Mouse (Mus musculus) forebrain, embryonic 11.5 days (tissue): ENCODE results near the gene Ttc22. TPM values are rescaled to one million over a fixed set of nuclear protein-coding genes. Genes with fewer than 3 reads are reported as not detected.

ENCODE experiments used
- ATAC-seq: fragments of 200-750 bp; cut with Nextera tagmentation; replicated peaks from 2 replicates; pipeline ENCODE4 v1.8.0; 2017; ENCODE audit warnings: moderate TSS enrichment; ENCODE audit not compliant: low FRiP score
- DNase-seq: peaks from one replicate; pipeline ENCODE4 v3.0.0-alpha.2; 2017; ENCODE audit warnings: low spot score
- H3K27ac ChIP-seq: fragments of 300-500 bp; sonication (generic); 2 replicates; pipeline ENCODE4 v1.5.1; 2014; ENCODE audit warnings: low read depth, low read length
- H3K27me3 ChIP-seq: fragments of 300-500 bp; sonication (generic); 2 replicates; pipeline ENCODE4 v1.6.1; 2014; ENCODE audit warnings: mild to moderate bottlenecking, low read length, mixed read lengths; ENCODE audit not compliant: control insufficient read depth, insufficient read depth
- H3K36me3 ChIP-seq: fragments of 300-500 bp; sonication (generic); 2 replicates; pipeline ENCODE4 v1.6.1; 2014; ENCODE audit warnings: mild to moderate bottlenecking, low read length, moderate library complexity, mixed read lengths; ENCODE audit not compliant: control insufficient read depth, insufficient read depth
- H3K4me1 ChIP-seq: fragments of 300-500 bp; sonication (generic); replicated peaks from 2 replicates; pipeline ENCODE4 v1.6.1; 2014; ENCODE audit warnings: low read length, mixed read lengths; ENCODE audit not compliant: control insufficient read depth, insufficient read depth
- H3K4me2 ChIP-seq: fragments of 300-500 bp; sonication (generic); 2 replicates; pipeline ENCODE4 v1.6.1; 2014; ENCODE audit warnings: low read depth, mild to moderate bottlenecking, low read length, moderate library complexity, mixed read lengths; ENCODE audit not compliant: severe bottlenecking
- H3K4me3 ChIP-seq: fragments of 300-500 bp; sonication (generic); 2 replicates; pipeline ENCODE4 v1.5.1; 2014; ENCODE audit warnings: low read depth, low read length
- H3K9ac ChIP-seq: fragments of 300-500 bp; sonication (generic); 2 replicates; pipeline ENCODE4 v1.6.1; 2014; ENCODE audit warnings: low read length
- H3K9me3 ChIP-seq: fragments of 300-500 bp; sonication (generic); 2 replicates; pipeline ENCODE4 v1.6.1; 2016; ENCODE audit warnings: low read length, mixed read lengths; ENCODE audit not compliant: control insufficient read depth
- WGBS: fragments of 180-500 bp; shearing (Covaris S2); extraction: QIAGEN DNeasy Blood & Tissue Kit; methylation state at CpG from one replicate; pipeline ENCODE4 v1.1.7; 2014; 5-methylcytosine and 5-hydroxymethylcytosine counted together
- polyA plus RNA-seq: library from polyadenylated mRNA; unstranded; fragments of >200 nt; fragmentation: Nextera tagmentation; extraction: Ambion mirVana; gene quantifications from 2 replicates; pipeline ENCODE4 v1.2.1, GENCODE M21; 2014

Ttc22 gene
- polyA plus RNA-seq, 1 experiment from 2014 or later = 0.07 TPM

- ATAC-seq (no peak), DNase-seq (no peak)
- Histone ChIP-seq H3K27ac (no peak overlapping the region), H3K27me3 (no peaks in the 10 kb centered on the region), H3K9me3 (no peaks in the 10 kb centered on the region), H3K4me1 (no peaks in the 10 kb centered on the region), H3K4me3 (no peak overlapping the region), H3K4me2 (no peak overlapping the region), H3K36me3 (no peaks in the 10 kb centered on the region), H3K9ac (no peak overlapping the region)
- WGBS = 65% methylated on average over 9 of the region's 9 CpGs
Observed at GRCm38 (mm10) chr4:106634086-106634479, 11.9 kb downstream of the Ttc22 start.

- Histone ChIP-seq H3K4me3 (no peak overlapping the region), H3K27me3 (no peaks in the 10 kb centered on the region), H3K9ac (no peak overlapping the region), H3K9me3 (no peaks in the 10 kb centered on the region), H3K4me2 (no peak overlapping the region), H3K4me1 (no peaks in the 10 kb centered on the region), H3K36me3 (no peaks in the 10 kb centered on the region), H3K27ac (no peak overlapping the region)
- DNase-seq (no peak), ATAC-seq (no peak)
- 53% methylated on average over 8 of the region's 8 CpGs for WGBS
Observed at GRCm38 (mm10) chr4:106643483-106644217, 21.4 kb downstream of the Ttc22 start.

GRCm38 (mm10) chr4:106644218-106644610 is 22.0 kb downstream of the Ttc22 start:
- Histone ChIP-seq H3K4me3 (no peak overlapping the region), H3K4me2 (no peak overlapping the region), H3K4me1 (no peaks in the 10 kb centered on the region), H3K27ac (no peak overlapping the region), H3K9ac (no peak overlapping the region), H3K9me3 (no peaks in the 10 kb centered on the region), H3K36me3 (no peaks in the 10 kb centered on the region), H3K27me3 (no peaks in the 10 kb centered on the region)
- DNase-seq = no peak
- 73% methylated on average over 6 of the region's 6 CpGs for WGBS
- ATAC-seq = no peak

- DNase-seq (no peak), ATAC-seq (no peak)
- no peaks in the 10 kb centered on the region for H3K4me1 ChIP-seq
- WGBS = 83% methylated on average over 5 of the region's 5 CpGs
- H3K9ac ChIP-seq = no peak overlapping the region
- no peak overlapping the region for H3K4me2 ChIP-seq
- no peak overlapping the region for H3K4me3 ChIP-seq
- H3K27ac ChIP-seq = no peak overlapping the region
- H3K9me3 ChIP-seq = no peaks in the 10 kb centered on the region; the same call in 1 of the 2 replicates
- H3K36me3 ChIP-seq = no peaks in the 10 kb centered on the region
- H3K27me3 ChIP-seq = no peaks in the 10 kb centered on the region
Observed at GRCm38 (mm10) chr4:106645797-106646196, 23.6 kb downstream of the Ttc22 start.

- no peaks in the 10 kb centered on the region for H3K27me3 ChIP-seq
- H3K4me1 ChIP-seq = peaks cover 6% of the 10 kb centered on the region
- H3K4me3 ChIP-seq = no peak overlapping the region
- no peaks in the 10 kb centered on the region for H3K36me3 ChIP-seq
- no peak overlapping the region for H3K27ac ChIP-seq
- DNase-seq (no peak), ATAC-seq (no peak)
- 83% methylated on average over 6 of the region's 6 CpGs for WGBS
- H3K4me2 ChIP-seq = no peak overlapping the region
- H3K9me3 ChIP-seq = no peaks in the 10 kb centered on the region; the same call in 1 of the 2 replicates
- H3K9ac ChIP-seq = no peak overlapping the region
Observed at GRCm38 (mm10) chr4:106647137-106647536, 24.9 kb downstream of the Ttc22 start.

- Histone ChIP-seq H3K4me2 (peak within 1 kb of the TSS; percentile 96), H3K4me1 (peaks cover 6% of the 10 kb centered on the region), H3K9me3 (no peaks in the 10 kb centered on the region; the same call in 1 of the 2 replicates), H3K27ac (peak within 1 kb of the TSS; percentile 37; the same call in 1 of the 2 replicates), H3K27me3 (no peaks in the 10 kb centered on the region), H3K9ac (peak within 1 kb of the TSS; percentile 83), H3K4me3 (peak within 1 kb of the TSS; percentile 62), H3K36me3 (no peaks in the 10 kb centered on the region; the same call in 1 of the 2 replicates)
- ATAC-seq = peak; percentile 97
- DNase-seq = peak; percentile 99
- 4% methylated on average over 40 of the region's 40 CpGs for WGBS
Observed at GRCm38 (mm10) chr4:106650833-106651527, 28.7 kb downstream of the Ttc22 start, which contains the start of gene Pars2. Gene Pars2, plus strand, starts transcription at chr4:106651069.

GRCm38 (mm10) chr4:106652546-106652945 is 30.3 kb downstream of the Ttc22 start:
- Histone ChIP-seq H3K9me3 (no peaks in the 10 kb centered on the region; the same call in 1 of the 2 replicates), H3K9ac (no peak overlapping the region), H3K4me1 (peaks cover 6% of the 10 kb centered on the region), H3K4me2 (no peak overlapping the region), H3K36me3 (no peaks in the 10 kb centered on the region; the same call in 1 of the 2 replicates), H3K27ac (no peak overlapping the region), H3K27me3 (no peaks in the 10 kb centered on the region), H3K4me3 (no peak overlapping the region)
- 93% methylated on average over 3 of the region's 3 CpGs for WGBS
- ATAC-seq (no peak), DNase-seq (no peak)

GRCm38 (mm10) chr4:106653051-106653450 is 30.8 kb downstream of the Ttc22 start:
- H3K36me3 ChIP-seq = no peaks in the 10 kb centered on the region; the same call in 1 of the 2 replicates
- no peak overlapping the region for H3K4me2 ChIP-seq
- no peak overlapping the region for H3K9ac ChIP-seq
- H3K27me3 ChIP-seq = no peaks in the 10 kb centered on the region
- DNase-seq (no peak), ATAC-seq (no peak)
- WGBS = 94% methylated on average over 15 of the region's 15 CpGs
- peaks cover 6% of the 10 kb centered on the region for H3K4me1 ChIP-seq
- no peaks in the 10 kb centered on the region; the same call in 1 of the 2 replicates for H3K9me3 ChIP-seq
- H3K27ac ChIP-seq = no peak overlapping the region
- no peak overlapping the region for H3K4me3 ChIP-seq
